Mouse (Mus musculus) neural tube, embryonic 10.5 days (tissue): Measurements from ENCODE around the gene Foxo1.

Experiments used
- DNase-seq: peaks from one replicate; pipeline ENCODE4 v3.0.0-alpha.2; 2017; ENCODE audit warnings: low spot score; ENCODE audit errors: extremely low spot score

Foxo1 gene

DNA sequence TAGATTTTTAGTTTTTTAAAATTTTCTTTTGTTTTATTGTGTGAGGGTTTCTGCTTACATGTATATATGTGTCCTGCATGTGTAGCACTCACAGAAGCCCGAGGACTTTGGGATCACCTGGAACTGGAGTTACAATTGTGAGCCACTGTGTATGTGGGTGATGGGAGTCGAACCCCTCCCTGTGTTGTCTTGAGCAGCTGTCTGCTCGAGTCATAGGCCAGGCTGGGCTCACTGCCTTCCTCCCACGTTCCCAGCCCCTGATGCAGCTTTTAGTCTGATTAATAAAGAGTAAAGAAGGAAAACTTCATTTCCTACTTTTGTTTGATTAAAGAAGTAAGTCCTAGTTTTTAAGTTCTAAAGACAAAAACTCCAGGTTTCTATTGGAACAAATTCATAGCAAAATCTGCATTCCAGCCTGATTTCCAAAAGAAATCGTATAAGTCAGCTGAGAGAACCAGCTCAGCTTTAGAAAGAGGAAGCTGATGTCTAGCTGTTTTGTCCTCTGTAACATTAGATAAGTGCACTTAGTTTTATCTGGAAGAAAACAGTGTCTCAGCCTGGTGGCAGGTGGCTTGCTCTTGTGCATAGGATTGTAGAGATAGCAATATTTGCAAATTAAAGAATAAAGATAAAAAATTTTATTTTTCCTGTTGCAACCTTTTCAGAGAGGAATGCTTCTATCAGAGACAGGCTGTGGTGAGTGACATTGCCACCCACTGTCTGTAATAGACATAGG is 40.6 kb downstream of the Foxo1 start:
- DNase-seq, result no peak

DNA sequence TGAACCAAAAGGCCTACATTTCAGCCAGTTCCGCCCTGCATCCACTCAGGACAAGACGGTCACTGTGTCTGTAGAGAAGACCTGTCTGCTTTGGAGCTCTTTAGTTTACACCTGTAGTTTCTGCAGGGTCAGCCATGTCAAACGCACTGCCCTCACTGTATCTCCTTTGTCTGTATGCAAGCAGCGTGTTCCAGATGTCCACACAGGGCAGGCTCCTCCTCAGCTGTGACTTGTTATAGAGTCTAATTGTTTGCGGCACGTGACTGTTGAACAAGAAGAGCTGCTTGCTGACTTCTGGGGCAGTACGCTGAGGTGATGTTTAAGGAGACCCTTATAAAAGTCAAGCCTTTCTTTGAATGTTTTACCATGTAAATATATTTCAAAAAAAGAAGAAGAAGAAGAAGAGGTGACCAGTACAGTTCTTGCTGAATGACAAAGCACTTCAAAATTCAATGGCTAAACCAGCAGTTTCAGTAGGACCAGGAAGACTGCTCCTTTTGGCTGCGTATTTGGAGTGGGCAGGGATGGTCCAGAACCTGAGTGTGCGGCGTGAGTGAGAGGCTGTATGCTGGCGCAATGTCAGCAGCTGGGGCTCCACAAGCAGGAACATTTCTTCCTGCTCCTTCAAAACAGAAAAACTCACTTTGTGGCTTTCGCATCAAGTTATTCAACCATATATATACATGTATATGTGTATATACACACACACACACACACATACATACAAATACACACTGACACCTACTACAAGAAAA is 52.6 kb downstream of the Foxo1 start:
- DNase-seq, result no peak

GRCm38 (mm10) chr3:52322401-52323385 is 54.6 kb downstream of the Foxo1 start:
- no peak for DNase-seq

DNA sequence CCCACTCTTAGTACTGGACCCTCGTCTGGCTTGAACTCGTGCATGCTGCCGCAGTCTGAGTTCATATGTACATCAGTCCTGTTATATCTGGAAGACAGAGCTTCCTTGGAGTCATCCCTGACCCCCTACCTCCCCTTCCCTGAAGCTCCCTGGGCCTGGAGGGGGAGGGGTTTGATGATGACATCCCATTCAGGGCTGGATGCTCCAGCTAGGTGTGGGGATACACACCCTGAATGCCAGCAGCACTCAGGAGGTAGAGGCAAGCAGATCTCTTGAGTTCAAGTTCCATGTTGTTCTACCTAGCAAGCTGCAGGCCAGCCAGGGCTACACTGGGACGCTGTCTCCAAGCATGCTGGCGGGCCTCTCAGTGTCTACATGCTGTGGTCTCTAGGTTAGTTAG is 56.9 kb downstream of the Foxo1 start:
- DNase-seq, result no peak

- no peak for DNase-seq
Measured at GRCm38 (mm10) chr3:52326687-52327086, 58.6 kb downstream of the Foxo1 start.

DNA sequence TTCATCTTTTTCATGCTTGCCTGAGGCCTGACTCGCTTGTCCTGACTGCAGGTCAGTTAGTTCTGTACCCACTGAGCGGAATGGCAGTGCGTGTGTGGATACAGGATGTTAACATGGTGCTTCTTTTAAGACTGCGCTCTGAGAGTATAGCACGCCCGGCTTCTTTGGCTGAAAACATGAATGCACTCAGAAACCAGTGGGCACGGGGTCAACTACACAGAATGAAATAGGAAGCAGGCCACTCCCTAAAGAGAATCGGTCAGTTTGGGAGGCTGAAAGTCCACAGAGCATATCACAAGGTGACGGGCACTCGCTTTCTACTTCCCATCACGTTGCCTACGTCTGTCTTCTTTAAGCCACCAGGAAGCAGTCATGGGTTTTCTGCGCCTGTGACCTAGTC is 59.0 kb downstream of the Foxo1 start:
- DNase-seq, result no peak

DNA sequence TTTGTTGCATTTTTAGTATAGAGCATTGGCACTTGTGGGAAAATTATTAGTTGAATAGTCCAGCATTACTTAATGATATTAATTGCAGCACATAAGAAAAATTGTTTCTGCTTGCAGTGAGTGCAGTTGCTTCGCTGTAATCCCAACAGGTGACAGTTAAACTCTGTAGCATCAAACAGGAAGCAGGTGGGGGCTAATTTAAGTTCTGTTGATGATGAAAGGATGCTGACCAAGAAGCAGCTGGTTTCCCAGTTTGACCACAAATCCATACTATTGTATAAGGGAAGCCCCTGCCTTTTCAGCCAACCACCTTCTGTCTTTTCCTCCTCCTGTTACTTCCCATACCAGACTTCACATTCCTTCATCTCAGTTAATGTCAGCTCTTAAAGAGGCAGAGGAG is 63.6 kb downstream of the Foxo1 start:
- no peak for DNase-seq

- DNase-seq, result no peak
Measured at GRCm38 (mm10) chr3:52338761-52339160, 70.6 kb downstream of the Foxo1 start.

GRCm38 (mm10) chr3:52340336-52341034 is 72.3 kb downstream of the Foxo1 start:
- DNase-seq, result no peak

DNA sequence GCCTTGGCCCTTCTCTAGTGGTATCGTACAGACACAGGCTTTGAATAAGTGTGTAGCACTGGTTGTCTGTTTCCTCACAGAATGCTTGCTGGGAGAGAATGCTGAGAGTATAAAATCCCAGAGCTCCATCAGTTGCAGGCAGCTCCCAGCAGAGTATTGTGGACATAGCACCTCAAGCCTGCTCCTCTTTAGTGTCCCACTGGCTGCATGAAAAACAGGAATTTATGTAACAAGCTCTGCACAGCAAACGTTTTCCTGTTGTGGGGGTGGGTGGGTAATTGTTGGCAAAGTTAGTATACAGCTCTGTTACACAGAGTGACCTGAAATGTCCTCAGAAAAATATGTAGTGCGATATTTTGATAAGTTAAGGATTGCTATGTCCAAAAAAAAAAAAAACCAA is 74.1 kb downstream of the Foxo1 start:
- DNase-seq, result no peak

- no peak for DNase-seq
Measured at GRCm38 (mm10) chr3:52342801-52343200, 74.7 kb downstream of the Foxo1 start.

- no peak for DNase-seq
Measured at GRCm38 (mm10) chr3:52343270-52344070, 75.3 kb downstream of the Foxo1 start.

DNA sequence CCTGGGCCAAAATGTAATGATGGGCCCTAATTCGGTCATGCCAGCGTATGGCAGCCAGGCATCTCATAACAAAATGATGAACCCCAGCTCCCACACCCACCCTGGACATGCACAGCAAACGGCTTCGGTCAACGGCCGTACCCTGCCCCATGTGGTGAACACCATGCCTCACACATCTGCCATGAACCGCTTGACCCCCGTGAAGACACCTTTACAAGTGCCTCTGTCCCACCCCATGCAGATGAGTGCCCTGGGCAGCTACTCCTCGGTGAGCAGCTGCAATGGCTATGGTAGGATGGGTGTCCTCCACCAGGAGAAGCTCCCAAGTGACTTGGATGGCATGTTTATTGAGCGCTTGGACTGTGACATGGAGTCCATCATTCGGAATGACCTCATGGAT is 77.7 kb downstream of the Foxo1 start:
- no peak for DNase-seq

DNA sequence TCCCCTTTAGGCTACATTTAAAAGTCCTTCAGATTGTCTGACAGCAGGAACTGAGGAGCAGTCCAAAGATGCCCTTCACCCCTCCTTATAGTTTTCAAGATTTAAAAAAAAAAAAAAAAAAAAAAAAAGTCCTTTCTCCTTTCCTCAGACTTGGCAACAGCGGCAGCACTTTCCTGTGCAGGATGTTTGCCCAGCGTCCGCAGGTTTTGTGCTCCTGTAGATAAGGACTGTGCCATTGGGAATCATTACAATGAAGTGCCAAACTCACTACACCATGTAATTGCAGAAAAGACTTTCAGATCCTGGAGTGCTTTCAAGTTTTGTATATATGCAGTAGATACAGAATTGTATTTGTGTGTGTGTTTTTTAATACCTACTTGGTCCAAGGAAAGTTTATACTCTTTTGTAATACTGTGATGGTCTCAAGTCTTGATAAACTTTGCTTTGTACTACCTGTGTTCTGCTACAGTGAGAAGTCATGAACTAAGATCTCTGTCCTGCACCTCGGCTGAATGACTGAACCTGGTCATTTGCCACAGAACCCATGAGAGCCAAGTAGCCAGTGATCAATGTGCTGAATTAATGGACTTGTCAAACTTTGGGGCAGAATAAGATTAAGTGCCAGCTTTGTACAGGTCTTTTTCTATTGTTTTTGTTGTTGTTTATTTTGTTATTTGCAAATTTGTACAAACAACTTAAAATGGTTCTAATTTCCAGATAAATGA is 79.0 kb downstream of the Foxo1 start:
- DNase-seq, result no peak

- DNase-seq, result no peak
Measured at GRCm38 (mm10) chr3:52347980-52348622, 80.0 kb downstream of the Foxo1 start.

DNA sequence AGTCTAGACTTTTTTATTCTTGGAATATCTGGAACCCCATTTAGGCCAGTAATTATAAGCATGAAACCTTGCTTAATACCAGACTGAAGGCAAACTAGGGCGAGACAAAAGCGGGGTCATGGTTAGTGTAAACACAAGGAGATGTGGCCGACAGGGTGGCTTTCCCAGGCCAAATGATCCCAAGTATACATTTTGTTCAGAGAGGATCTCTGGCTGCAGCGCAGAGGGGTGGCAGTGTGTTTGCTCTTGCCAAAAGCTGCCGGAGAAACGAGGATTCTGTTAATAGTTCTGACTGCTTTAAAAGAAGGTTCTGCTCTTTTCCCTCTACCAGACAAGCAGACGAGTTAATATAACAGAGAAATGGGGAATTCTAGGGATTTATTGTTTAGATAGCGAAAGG is 82.5 kb downstream of the Foxo1 start:
- no peak for DNase-seq

DNA sequence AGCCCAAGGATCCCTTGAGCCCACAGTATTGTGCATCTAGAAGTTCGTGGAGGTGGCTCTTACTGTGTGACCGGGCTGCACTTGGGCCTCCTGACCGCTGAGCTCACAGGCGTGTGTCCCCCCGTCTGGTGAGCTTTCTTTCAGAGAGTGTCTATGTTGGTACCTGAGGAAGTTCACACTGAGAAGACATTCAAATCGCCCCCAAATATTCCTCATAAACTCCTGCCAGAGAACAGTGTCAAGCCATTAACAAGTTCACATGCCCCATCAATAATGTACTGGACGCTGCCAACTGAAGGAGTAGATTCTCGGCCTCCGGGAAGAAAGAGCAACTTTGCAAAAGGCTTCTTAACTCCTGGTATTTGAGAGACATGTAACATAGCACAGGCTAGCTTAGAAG is 83.8 kb downstream of the Foxo1 start:
- DNase-seq, result no peak

GRCm38 (mm10) chr3:52354203-52354602 is 86.1 kb downstream of the Foxo1 start:
- DNase-seq, result no peak

- DNase-seq, result no peak
Measured at GRCm38 (mm10) chr3:52357265-52357953, 89.3 kb downstream of the Foxo1 start.
